Mouse (Mus musculus) layer of hippocampus, adult 18-20 months (tissue): ENCODE results near the gene Pold1. TPM values are rescaled to one million over a fixed set of nuclear protein-coding genes. Genes with fewer than 3 reads are reported as not detected.

Experiments
- DNase-seq, 2 experiments: peaks; one replicate each; pipeline ENCODE4 v3.0.0; 2022; ENCODE audit warnings: low spot score in 2 of 2
- total RNA-seq, 2 experiments: library from RNA; stranded (reverse); gene quantifications; 2 replicates each; pipeline ENCODE4 v1.2.3; 2021

Gene Pold1
- total RNA-seq, 2 experiments from 2014 or later: 9.4 to 13.2 TPM

DNA sequence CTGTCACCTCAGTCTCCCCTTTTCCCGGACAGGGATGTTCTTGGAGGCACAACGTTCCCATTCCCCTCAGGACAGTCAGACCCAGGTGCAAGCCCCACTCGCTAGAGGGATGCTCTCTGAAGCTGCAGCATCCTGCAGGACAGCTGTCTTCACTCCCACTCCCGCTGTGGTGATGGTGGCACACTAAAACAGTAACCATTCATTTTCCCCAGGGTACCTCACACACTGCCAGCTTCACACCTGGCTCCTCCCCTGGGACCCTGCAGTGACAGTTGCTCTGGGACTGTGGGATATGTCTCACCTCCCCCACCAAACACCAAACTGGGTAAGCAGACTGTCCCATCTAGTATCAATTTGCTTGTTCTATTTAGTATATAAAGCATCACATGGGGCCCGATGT lies 924 bp downstream of the Pold1 start:
- no peak for DNase-seq

GRCm38 (mm10) chr7:44547041-44547440 lies 1.6 kb downstream of the Pold1 start:
- DNase-seq: no peak

DNA sequence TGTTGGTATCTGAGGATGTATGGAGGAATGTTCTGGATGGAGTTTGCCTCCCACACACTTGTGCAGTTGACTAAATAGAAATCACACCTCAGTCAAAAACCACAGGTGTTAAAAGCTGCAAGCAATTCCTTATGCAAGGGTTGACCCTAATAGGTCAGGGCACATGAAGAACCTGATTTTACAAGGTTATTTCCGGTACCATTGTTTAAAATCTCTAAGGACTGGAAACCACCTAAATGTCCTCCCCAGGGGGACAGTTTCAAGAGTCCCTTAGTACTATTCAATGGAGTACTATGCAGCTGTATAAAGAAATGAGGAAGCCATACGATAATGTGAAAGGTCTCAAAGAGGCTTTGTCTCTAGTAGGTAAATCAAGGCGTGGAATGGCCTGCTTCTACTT lies 2.4 kb downstream of the Pold1 start:
- no peak for DNase-seq

GRCm38 (mm10) chr7:44543071-44543470 lies 5.6 kb downstream of the Pold1 start:
- DNase-seq: no peak

DNA sequence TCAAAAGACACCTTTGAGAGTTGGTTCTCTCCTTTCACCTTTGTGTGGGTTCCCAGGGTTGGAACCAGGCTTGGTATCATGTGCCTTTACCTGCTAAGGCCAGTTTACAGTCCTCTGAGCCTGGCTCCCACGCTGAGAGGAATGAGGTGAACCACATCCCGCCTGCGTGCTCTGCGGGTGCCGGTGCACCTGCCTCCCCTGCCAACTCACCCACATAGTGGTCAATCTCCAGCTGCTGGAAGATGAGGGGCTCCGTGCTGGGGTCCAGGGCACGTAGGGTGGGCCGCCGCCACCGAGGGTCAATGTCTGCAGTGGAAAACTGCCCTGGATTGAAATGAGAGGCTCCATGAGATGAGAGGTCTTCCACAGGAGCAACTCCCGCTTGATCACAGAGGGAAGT lies 6.1 kb downstream of the Pold1 start:
- DNase-seq: no peak

DNA sequence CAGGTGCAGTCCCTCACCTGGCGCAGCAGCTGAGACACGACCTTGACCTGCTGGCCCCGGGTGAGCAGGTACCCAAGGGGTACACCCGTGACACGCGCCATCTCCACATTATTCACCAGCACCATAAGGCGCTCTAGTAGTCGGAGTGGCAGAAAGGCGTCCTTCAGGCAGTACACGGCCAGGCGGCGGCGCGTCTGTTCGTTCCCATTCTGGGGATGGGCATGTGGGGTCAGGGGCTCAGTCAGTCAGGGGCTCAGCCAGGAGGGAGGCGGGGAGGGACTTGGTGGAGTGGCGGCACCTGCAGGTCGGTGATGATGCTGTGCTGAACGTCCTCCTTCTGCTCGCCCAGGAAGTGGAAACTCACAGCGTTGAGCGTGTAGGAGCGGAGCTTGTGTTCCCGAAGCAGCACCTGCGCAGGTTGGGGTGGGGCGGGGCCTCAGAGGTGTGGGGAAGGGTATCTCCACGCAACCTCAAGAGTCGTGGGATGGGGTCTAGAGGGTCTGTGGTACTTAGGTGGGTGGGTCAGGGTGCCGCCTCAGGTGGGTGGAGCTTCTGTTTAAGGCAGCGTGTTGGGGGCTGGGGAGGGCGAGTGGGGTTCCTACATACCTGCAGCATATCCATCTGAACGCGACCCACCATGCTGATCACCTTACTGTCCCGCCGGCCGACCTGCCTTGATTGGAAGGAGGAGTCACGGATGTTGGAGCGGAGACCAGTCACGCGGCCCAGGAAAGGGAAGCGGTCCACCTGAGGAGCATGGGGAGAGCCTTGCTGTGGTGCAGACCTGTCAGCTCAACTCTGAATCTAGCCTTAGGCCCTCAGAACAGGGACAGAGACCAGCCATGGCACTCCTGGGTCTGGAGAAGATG lies 9.7 kb downstream of the Pold1 start:
- DNase-seq: no peak

DNA sequence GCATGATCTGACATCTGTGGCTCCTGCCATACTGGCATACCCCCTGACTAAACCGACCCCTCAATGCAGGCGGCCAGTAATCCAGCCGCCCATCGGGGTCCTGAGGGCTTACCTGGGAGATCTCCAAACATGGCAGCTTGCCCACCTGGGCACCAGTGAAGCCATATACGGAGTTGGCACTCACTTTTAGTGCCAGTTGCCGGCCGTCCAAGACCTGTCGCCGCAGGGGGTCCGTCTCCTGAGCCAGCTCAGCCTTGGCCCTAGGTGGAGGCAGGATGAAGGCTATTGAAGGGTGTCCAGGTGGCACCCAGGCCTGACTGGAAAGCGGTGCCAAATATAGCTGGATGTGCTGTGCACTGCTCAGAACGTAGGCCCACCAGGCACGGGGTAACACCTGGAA lies 11.2 kb downstream of the Pold1 start:
- no peak for DNase-seq

GRCm38 (mm10) chr7:44537009-44537408 lies 11.6 kb downstream of the Pold1 start:
- no peak for DNase-seq

DNA sequence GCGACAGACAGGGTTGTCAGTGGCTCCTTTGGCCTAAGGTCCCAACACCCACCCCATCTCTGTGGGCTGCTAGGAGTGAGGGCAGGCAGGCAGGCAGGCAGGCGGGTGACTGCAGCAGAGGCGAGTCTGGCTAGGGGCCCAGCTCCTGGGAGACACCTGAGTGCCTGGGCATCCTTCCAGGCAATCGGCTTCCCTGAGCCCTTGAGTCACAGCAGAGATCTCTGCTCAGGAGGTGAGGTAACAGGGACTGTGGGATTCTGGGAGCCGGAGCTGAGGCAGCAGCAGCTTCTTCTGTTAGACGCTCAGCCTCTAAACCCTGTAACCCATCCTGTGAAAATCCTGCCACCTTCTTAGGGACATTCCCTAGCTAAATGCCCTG lies 12.1 kb downstream of the Pold1 start:
- no peak for DNase-seq

DNA sequence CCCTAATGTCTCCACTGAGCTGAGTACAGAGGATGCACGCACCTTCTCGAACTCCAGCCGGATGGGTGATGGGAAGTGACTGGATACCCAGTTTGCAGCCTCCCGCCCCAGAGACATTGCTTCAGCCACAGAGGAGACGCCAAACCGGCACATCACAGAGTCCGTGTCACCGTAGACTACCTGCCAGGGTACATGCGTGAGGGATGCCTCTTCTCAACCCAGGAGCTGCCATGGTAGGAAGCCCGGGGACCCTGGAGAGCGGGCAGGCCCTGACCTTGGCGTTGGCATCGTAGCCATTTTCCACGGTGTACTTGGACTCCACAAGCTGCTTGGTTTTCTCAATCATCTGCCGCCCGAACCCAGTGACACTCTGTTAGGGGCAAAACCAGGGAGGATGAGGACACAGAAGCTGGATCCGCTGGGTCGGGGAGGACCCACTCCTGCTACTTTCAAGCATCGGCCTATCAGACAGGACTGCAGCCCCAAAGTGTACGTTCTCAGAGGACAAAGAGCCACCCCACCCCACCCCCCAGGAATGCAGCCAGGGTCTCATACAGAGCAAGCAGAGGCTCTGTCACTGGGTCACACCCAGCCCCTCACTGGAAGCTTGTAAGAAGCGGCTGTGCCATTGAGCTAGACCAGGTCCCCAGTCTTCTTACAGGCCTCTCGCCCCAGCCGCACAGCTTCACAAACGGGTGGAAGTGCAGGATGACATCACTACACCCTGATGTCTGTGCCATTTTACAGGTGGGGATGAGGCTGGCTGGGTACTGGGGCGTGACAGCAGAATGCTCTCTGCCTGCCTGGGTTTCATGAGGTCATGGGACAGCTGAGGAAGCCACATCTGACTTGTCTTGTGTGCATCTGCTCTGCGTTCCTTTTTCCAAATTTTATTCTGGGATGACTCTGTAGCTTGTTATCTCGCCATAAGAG lies 12.7 kb downstream of the Pold1 start:
- DNase-seq: no peak

GRCm38 (mm10) chr7:44534656-44535441 lies 13.8 kb downstream of the Pold1 start:
- DNase-seq: no peak

DNA sequence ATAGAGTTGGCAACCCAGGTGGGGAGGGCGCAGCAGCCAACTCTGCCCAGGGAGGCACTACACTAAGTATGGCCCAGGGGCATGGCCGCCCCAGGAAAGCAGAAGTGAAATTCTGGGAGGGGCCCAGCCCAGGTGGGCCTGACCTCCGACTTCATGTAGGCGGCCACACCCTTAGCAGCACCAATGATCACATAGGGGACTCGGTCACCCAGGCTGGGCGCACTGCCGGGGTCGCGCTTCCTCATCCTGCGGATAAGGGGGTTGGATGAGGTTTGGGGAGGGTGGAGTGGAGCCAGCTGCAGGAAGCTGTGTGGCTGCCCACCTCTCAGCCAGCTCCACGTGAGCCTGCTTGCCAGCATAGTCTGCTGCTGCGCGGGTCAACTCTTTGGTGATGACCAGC lies 14.4 kb downstream of the Pold1 start:
- DNase-seq: no peak

- no peak for DNase-seq
These were observed 15.0 kb downstream of the Pold1 start for GRCm38 (mm10) chr7:44533746-44534045.

GRCm38 (mm10) chr7:44532918-44533745 lies 15.5 kb downstream of the Pold1 start:
- DNase-seq: no peak

GRCm38 (mm10) chr7:44531946-44532732 lies 16.5 kb downstream of the Pold1 start, which contains the start of gene Spib:
Gene Spib, minus strand, starts transcription at chr7:44532071.
- DNase-seq: no peak

GRCm38 (mm10) chr7:44531207-44531606 lies 17.4 kb downstream of the Pold1 start:
- DNase-seq: no peak

DNA sequence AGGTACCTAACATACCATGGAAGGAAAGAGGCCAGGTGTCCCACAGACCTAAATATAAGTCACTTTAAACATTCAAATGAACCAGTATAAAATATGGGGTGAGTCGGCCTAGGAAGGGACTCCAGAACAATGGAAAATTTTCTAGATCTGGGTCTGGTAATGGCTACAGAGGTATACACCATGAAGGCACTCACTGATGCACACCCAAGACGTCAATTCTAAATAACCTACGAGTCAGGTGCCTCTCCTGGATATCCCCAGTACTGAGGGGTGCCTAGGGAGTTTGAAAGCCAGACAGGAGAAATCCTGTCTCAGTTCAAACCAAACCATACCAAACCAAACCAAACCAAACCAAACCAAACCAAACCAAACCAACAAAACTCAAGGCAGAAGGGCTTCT lies 18.1 kb downstream of the Pold1 start:
- DNase-seq: no peak

- no peak for DNase-seq
These were observed 19.1 kb downstream of the Pold1 start for GRCm38 (mm10) chr7:44529518-44529917.

DNA sequence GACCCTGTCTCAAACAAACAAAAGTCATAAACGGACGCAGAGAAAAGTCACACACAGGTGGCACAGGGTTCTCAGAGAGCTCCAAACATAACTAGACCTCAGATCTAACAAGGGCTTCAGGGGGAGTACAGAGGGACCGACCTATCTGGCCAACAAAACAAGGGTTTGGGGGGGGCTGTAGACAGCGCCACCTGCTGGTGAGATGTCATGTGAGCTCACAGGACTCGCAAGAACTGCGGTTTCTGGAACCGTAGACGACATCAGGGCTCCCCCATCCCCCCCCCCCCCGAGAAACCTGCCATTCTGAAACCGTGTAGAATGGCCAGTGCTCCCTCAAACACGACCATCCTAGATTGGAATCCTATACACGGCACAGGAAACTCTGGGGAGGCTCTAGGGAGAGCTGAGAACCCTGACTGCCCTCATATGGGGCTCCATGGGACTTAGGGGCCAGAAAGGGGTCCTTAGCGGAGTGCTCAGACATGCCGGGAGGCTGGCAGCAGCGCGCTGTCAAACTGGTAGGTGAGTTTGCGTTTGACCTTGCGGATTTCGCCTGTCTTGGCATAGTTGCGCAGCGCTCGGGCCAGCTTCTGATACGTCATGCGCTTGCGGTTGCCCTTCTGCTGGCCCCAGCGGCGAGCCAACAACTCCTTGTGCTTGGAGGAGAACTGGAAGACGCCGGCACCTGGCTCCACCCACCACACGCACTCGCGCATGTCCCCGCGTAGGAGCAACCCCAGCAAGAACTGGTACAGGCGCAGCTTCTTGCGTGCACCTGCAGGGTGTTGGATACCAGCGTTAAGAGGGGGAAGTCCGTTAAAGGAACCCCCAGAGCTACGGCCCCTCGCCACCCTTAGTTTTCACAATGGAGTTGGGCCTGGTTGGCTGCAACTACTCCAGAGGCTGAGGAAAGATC lies 20.9 kb downstream of the Pold1 start:
- peak; percentile 45 to 76 for DNase-seq
